Mouse (Mus musculus) forebrain, embryonic 10.5 days (tissue): ENCODE measurements at regions not wholly inside any gene's neighbourhood (a gene's known extent, or its start where the extent isn't known, plus 50 kb on each side); places are given as distances from the start of the nearest gene placed in this dataset.
A peak's percentile ranks its signal among the peaks of the same experiment; 100 is the strongest.

ENCODE experiments used
- DNase-seq: peaks from one replicate; pipeline ENCODE4 v3.0.0-alpha.2; 2017; ENCODE audit warnings: low spot score; ENCODE audit errors: extremely low spot score
- H3K27ac ChIP-seq: fragments of 300-500 bp; sonication (generic); 2 replicates; pipeline ENCODE4 v1.5.1; 2016; ENCODE audit warnings: mild to moderate bottlenecking
- H3K27me3 ChIP-seq: fragments of 300-500 bp; sonication (generic); 2 replicates; pipeline ENCODE4 v1.6.1; 2016; ENCODE audit warnings: mild to moderate bottlenecking; ENCODE audit not compliant: poor library complexity, severe bottlenecking
- H3K36me3 ChIP-seq: fragments of 300-500 bp; sonication (generic); replicated peaks from 2 replicates; pipeline ENCODE4 v1.6.1; 2016; ENCODE audit warnings: mild to moderate bottlenecking, moderate library complexity
- H3K4me1 ChIP-seq: fragments of 300-500 bp; sonication (generic); 2 replicates; pipeline ENCODE4 v1.6.1; 2016
- H3K4me3 ChIP-seq: fragments of 300-500 bp; sonication (generic); 2 replicates; pipeline ENCODE4 v1.5.1; 2016; ENCODE audit warnings: mild to moderate bottlenecking, moderate library complexity
- H3K9me3 ChIP-seq: fragments of 300-500 bp; sonication (generic); 2 replicates; pipeline ENCODE4 v1.6.1; 2016; ENCODE audit warnings: mild to moderate bottlenecking, moderate library complexity
- WGBS: fragments of 180-500 bp; shearing (Covaris S2); methylation state at CpG from one replicate; pipeline ENCODE4 v1.1.7; 2016; 5-methylcytosine and 5-hydroxymethylcytosine counted together

GRCm38 (mm10) chr16:74520501-74520900, 108.9 kb upstream of the Robo2 start:
- no peaks in the 10 kb centered on the region for H3K27me3 ChIP-seq
- H3K9me3 ChIP-seq, result no peaks in the 10 kb centered on the region
- no peaks in the 10 kb centered on the region for H3K4me1 ChIP-seq
- no peaks in the 10 kb centered on the region for H3K36me3 ChIP-seq
- H3K4me3 ChIP-seq, result no peak overlapping the region
- 86% methylated on average over 4 of the region's 4 CpGs for WGBS
- no peak overlapping the region for H3K27ac ChIP-seq
- DNase-seq, result no peak

- Histone ChIP-seq H3K36me3 (no peaks in the 10 kb centered on the region), H3K27ac (no peak overlapping the region), H3K27me3 (no peaks in the 10 kb centered on the region), H3K4me1 (no peaks in the 10 kb centered on the region), H3K9me3 (no peaks in the 10 kb centered on the region), H3K4me3 (no peak overlapping the region)
- 85% methylated on average over 1 of the region's 1 CpGs for WGBS
- no peak for DNase-seq
These were observed 106.3 kb upstream of the Robo2 start for GRCm38 (mm10) chr16:74517888-74518287.

- H3K9me3 ChIP-seq, result no peaks in the 10 kb centered on the region
- no peak overlapping the region for H3K4me3 ChIP-seq
- no peaks in the 10 kb centered on the region for H3K4me1 ChIP-seq
- 96% methylated on average over 4 of the region's 4 CpGs for WGBS
- H3K27me3 ChIP-seq, result no peaks in the 10 kb centered on the region
- H3K27ac ChIP-seq, result no peak overlapping the region
- no peaks in the 10 kb centered on the region for H3K36me3 ChIP-seq
- DNase-seq, result no peak
These were observed 105.7 kb upstream of the Robo2 start for GRCm38 (mm10) chr16:74517374-74517773.

- Histone ChIP-seq H3K36me3 (no peaks in the 10 kb centered on the region), H3K4me3 (no peak overlapping the region), H3K4me1 (no peaks in the 10 kb centered on the region), H3K27ac (no peak overlapping the region), H3K27me3 (no peaks in the 10 kb centered on the region), H3K9me3 (no peaks in the 10 kb centered on the region)
- DNase-seq, result no peak
- WGBS, result 80% methylated on average over 4 of the region's 4 CpGs
These were observed 102.9 kb upstream of the Robo2 start for GRCm38 (mm10) chr16:74514481-74514880.

- 88% methylated on average over 1 of the region's 1 CpGs for WGBS
- H3K9me3 ChIP-seq, result no peaks in the 10 kb centered on the region
- no peak overlapping the region for H3K4me3 ChIP-seq
- H3K36me3 ChIP-seq, result no peaks in the 10 kb centered on the region
- no peak for DNase-seq
- no peak overlapping the region for H3K27ac ChIP-seq
- no peaks in the 10 kb centered on the region for H3K27me3 ChIP-seq
- no peaks in the 10 kb centered on the region for H3K4me1 ChIP-seq
These were observed 98.8 kb upstream of the Robo2 start for GRCm38 (mm10) chr16:74510383-74510782.

GRCm38 (mm10) chr16:74509489-74509888, 97.9 kb upstream of the Robo2 start:
- DNase-seq, result no peak
- no peak overlapping the region for H3K27ac ChIP-seq
- H3K4me1 ChIP-seq, result no peaks in the 10 kb centered on the region
- no peak overlapping the region for H3K4me3 ChIP-seq
- WGBS, result 90% methylated on average over 2 of the region's 2 CpGs
- H3K36me3 ChIP-seq, result no peaks in the 10 kb centered on the region
- H3K9me3 ChIP-seq, result no peaks in the 10 kb centered on the region
- no peaks in the 10 kb centered on the region for H3K27me3 ChIP-seq

GRCm38 (mm10) chr16:74506719-74507118, 95.1 kb upstream of the Robo2 start:
- DNase-seq, result no peak
- Histone ChIP-seq H3K4me3 (no peak overlapping the region), H3K27ac (no peak overlapping the region)

GRCm38 (mm10) chr16:74506173-74506709, 94.6 kb upstream of the Robo2 start:
- Histone ChIP-seq H3K36me3 (no peaks in the 10 kb centered on the region), H3K27ac (no peak overlapping the region), H3K4me1 (no peaks in the 10 kb centered on the region), H3K4me3 (no peak overlapping the region), H3K9me3 (no peaks in the 10 kb centered on the region), H3K27me3 (no peaks in the 10 kb centered on the region)
- DNase-seq, result no peak
- WGBS, result 83% methylated on average over 6 of the region's 6 CpGs

More at GRCm38 (mm10) chr16:74506719-74507118, 95.1 kb upstream of the Robo2 start:
- H3K36me3 ChIP-seq, result no peaks in the 10 kb centered on the region
- no peaks in the 10 kb centered on the region for H3K27me3 ChIP-seq
- H3K4me1 ChIP-seq, result no peaks in the 10 kb centered on the region
- H3K9me3 ChIP-seq, result no peaks in the 10 kb centered on the region

- 95% methylated on average over 5 of the region's 5 CpGs for WGBS
These were observed 92.8 kb upstream of the Robo2 start for GRCm38 (mm10) chr16:74504426-74504825.

GRCm38 (mm10) chr16:74500687-74501086, 89.1 kb upstream of the Robo2 start:
- H3K36me3 ChIP-seq, result no peaks in the 10 kb centered on the region
- H3K9me3 ChIP-seq, result no peaks in the 10 kb centered on the region
- no peaks in the 10 kb centered on the region for H3K4me1 ChIP-seq
- H3K27ac ChIP-seq, result no peak overlapping the region
- WGBS, result 88% methylated on average over 3 of the region's 3 CpGs
- H3K27me3 ChIP-seq, result no peaks in the 10 kb centered on the region
- no peak for DNase-seq
- H3K4me3 ChIP-seq, result no peak overlapping the region

More at GRCm38 (mm10) chr16:74504426-74504825, 92.8 kb upstream of the Robo2 start:
- Histone ChIP-seq H3K36me3 (no peaks in the 10 kb centered on the region), H3K4me1 (no peaks in the 10 kb centered on the region), H3K9me3 (no peaks in the 10 kb centered on the region), H3K4me3 (no peak overlapping the region), H3K27me3 (no peaks in the 10 kb centered on the region), H3K27ac (no peak overlapping the region)
- DNase-seq, result no peak

- peak overlapping the region; percentile 36 for H3K27ac ChIP-seq
- H3K27me3 ChIP-seq, result peaks cover 6% of the 10 kb centered on the region; the same call in 1 of the 2 replicates
- no peak for DNase-seq
- H3K4me1 ChIP-seq, result peaks cover 34% of the 10 kb centered on the region
- 35% methylated on average over 6 of the region's 6 CpGs for WGBS
- H3K36me3 ChIP-seq, result no peaks in the 10 kb centered on the region
- H3K9me3 ChIP-seq, result no peaks in the 10 kb centered on the region
- H3K4me3 ChIP-seq, result no peak overlapping the region; the same call in 1 of the 2 replicates
These were observed 56.3 kb upstream of the Robo2 start for GRCm38 (mm10) chr16:74467745-74468420.

GRCm38 (mm10) chr16:74467159-74467558, 55.5 kb upstream of the Robo2 start:
- Histone ChIP-seq H3K4me3 (no peak overlapping the region), H3K27me3 (peaks cover 6% of the 10 kb centered on the region; the same call in 1 of the 2 replicates), H3K9me3 (no peaks in the 10 kb centered on the region), H3K4me1 (peaks cover 36% of the 10 kb centered on the region), H3K27ac (no peak overlapping the region), H3K36me3 (no peaks in the 10 kb centered on the region)
- DNase-seq, result no peak
- WGBS, result 85% methylated on average over 7 of the region's 7 CpGs

GRCm38 (mm10) chr16:74464835-74465234, 53.2 kb upstream of the Robo2 start:
- WGBS, result 49% methylated on average over 2 of the region's 2 CpGs

More at GRCm38 (mm10) chr16:74464835-74465234, 53.2 kb upstream of the Robo2 start:
- Histone ChIP-seq H3K27me3 (peaks cover 6% of the 10 kb centered on the region; the same call in 1 of the 2 replicates), H3K27ac (no peak overlapping the region), H3K9me3 (no peaks in the 10 kb centered on the region), H3K4me1 (peaks cover 36% of the 10 kb centered on the region), H3K36me3 (no peaks in the 10 kb centered on the region), H3K4me3 (no peak overlapping the region)
- DNase-seq, result no peak
